Mouse (Mus musculus) embryonic facial prominence, embryonic 12.5 days (tissue): ENCODE measurements around the gene Efna1. TPM values are rescaled to one million over a fixed set of nuclear protein-coding genes. Genes with fewer than 3 reads are reported as not detected.
A peak's percentile ranks its signal among the peaks of the same experiment; 100 is the strongest.

Source experiments
- ATAC-seq: fragments of 200-750 bp; cut with Nextera tagmentation; 2 replicates; pipeline ENCODE4 v1.8.0; 2017; ENCODE audit not compliant: insufficient number of reproducible peaks, insufficient read depth, low FRiP score, low TSS enrichment
- H3K27ac ChIP-seq: fragments of 300-500 bp; sonication (generic); 2 replicates; pipeline ENCODE4 v1.5.1; 2016; ENCODE audit warnings: mild to moderate bottlenecking
- H3K27me3 ChIP-seq: fragments of 300-500 bp; sonication (generic); 2 replicates; pipeline ENCODE4 v1.6.1; 2016; ENCODE audit warnings: mild to moderate bottlenecking, moderate library complexity
- H3K36me3 ChIP-seq: fragments of 300-500 bp; sonication (generic); 2 replicates; pipeline ENCODE4 v1.6.1; 2016; ENCODE audit warnings: mild to moderate bottlenecking
- H3K4me1 ChIP-seq: fragments of 300-500 bp; sonication (generic); 2 replicates; pipeline ENCODE4 v1.6.1; 2016
- H3K4me2 ChIP-seq: fragments of 300-500 bp; sonication (generic); replicated peaks from 2 replicates; pipeline ENCODE4 v1.6.1; 2016; ENCODE audit warnings: mild to moderate bottlenecking, moderate library complexity
- H3K4me3 ChIP-seq: fragments of 300-500 bp; sonication (generic); 2 replicates; pipeline ENCODE4 v1.5.1; 2016; ENCODE audit warnings: mild to moderate bottlenecking
- H3K9ac ChIP-seq: fragments of 300-500 bp; sonication (generic); 2 replicates; pipeline ENCODE4 v1.6.1; 2016; ENCODE audit warnings: mild to moderate bottlenecking, moderate library complexity
- H3K9me3 ChIP-seq: fragments of 300-500 bp; sonication (generic); 2 replicates; pipeline ENCODE4 v1.6.1; 2016; ENCODE audit warnings: mild to moderate bottlenecking, moderate library complexity
- WGBS: fragments of 180-500 bp; shearing (Covaris S2); methylation state at CpG from one replicate; pipeline ENCODE4 v1.1.7; 2016; 5-methylcytosine and 5-hydroxymethylcytosine counted together
- polyA plus RNA-seq: library from polyadenylated mRNA; unstranded; fragments of >200 nt; fragmentation: Nextera tagmentation; extraction: Ambion mirVana; gene quantifications from 2 replicates; pipeline ENCODE4 v1.2.1, GENCODE M21; 2016

Gene Efna1
- polyA plus RNA-seq, 1 experiment from 2014 or later: 32.6 TPM

- no peak overlapping the region for H3K4me3 ChIP-seq
- H3K36me3 ChIP-seq: 0 out of 2 replicates have a peak, but pooled peaks cover 4% of the 10 kb centered on the region
- peaks cover 13% of the 10 kb centered on the region for H3K27me3 ChIP-seq
- H3K4me1 ChIP-seq: peaks cover 42% of the 10 kb centered on the region
- no peak for ATAC-seq
- WGBS: 90% methylated on average over 13 of the region's 13 CpGs
- no peaks in the 10 kb centered on the region for H3K9me3 ChIP-seq
- H3K4me2 ChIP-seq: peak overlapping the region; percentile 93
- no peak overlapping the region for H3K27ac ChIP-seq
- no peak overlapping the region for H3K9ac ChIP-seq
Observed at GRCm38 (mm10) chr3:89276061-89276460, 4.9 kb downstream of the Efna1 start.

DNA sequence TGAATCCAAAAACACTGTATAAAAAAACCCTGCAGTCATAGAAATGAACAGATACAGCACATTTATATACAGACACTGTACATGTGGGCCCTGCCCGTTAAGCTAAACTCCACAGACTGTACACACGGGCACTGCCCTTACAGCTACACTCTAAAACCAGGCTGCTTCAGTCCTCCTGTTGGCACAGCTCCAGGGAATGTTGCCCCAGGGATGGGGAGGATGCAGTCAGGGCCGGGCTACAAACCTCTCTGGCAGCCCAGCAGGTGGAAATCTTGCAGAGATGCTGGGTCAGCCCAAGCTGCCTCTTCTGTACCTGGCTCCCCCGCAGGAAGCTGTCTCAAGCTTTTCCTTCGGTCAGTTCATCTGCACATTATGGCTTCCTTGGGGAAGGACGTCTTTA is 9.2 kb downstream of the Efna1 start:
- Histone ChIP-seq H3K27me3 (no peaks in the 10 kb centered on the region), H3K4me2 (no peak overlapping the region), H3K4me3 (no peak overlapping the region), H3K9ac (no peak overlapping the region), H3K36me3 (0 out of 2 replicates have a peak, but pooled peaks cover 4% of the 10 kb centered on the region), H3K9me3 (no peaks in the 10 kb centered on the region), H3K27ac (no peak overlapping the region), H3K4me1 (peaks cover 38% of the 10 kb centered on the region)
- 66% methylated on average over 6 of the region's 6 CpGs for WGBS
- no peak for ATAC-seq

DNA sequence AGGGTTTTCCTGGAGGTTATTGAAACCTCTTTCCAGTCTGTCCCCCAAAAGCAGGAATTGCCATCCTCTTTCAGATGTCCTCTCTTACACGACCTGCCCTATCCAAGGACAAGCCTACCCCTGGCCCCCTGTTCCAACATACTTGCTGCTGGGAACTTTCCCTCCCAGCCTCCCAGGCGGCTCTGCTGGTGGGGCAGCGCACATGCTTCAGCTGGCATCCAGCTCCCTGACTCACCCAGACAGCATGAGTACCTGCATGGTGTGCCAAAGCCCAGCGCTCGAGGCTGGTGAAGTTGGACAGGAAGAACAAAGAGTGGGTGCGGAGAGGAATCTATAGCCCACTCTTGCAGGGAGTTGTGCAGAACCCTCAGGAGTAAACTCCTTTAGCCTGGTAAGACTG is 10.1 kb downstream of the Efna1 start:
- H3K27ac ChIP-seq: peak overlapping the region; percentile 76
- H3K27me3 ChIP-seq: no peaks in the 10 kb centered on the region
- H3K4me3 ChIP-seq: peak overlapping the region; percentile 58
- peak overlapping the region; percentile 77 for H3K4me2 ChIP-seq
- peak overlapping the region; percentile 80 for H3K9ac ChIP-seq
- 70% methylated on average over 6 of the region's 6 CpGs for WGBS
- no peaks in the 10 kb centered on the region for H3K9me3 ChIP-seq
- H3K4me1 ChIP-seq: peaks cover 33% of the 10 kb centered on the region
- no peak for ATAC-seq
- 0 out of 2 replicates have a peak, but pooled peaks cover 4% of the 10 kb centered on the region for H3K36me3 ChIP-seq

DNA sequence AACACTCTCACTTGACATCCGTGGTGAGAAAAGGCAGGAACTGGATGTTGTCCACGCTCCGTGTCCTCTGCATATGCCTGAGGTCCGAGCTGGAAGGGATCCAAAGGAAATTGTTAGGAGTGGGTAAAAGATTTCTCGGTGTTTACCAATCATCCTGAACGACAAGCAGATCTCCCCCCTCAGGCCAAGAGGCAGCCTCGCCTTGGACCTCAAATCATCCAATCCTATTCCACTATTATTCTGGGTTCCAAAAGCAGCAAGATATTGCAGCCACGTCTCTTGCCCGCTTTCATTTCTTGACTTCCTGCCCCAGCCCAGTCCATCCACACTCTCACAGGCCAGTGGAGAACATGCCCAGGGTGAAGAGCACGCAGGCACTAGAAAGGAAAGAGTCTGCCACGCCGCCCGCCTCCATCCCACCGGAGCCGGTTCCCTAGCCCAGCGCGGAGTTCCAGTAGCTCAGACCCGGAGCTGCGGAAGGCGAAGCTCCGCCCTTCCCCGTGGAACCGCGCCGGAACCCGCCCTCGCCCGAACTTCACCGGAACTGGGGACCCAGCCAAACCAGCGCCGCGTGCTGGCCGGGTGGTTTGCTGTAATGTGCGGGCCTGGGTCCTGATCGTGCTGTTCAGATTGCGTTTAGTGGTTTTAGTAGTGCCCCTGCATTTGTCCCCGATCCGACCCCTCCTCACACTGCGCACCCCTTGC is 10.7 kb downstream of the Efna1 start, which contains the start of gene Slc50a1:
Gene Slc50a1 (minus strand): TSS at position 520 of the 705 bp plus-strand sequence.
- H3K27me3 ChIP-seq: no peaks in the 10 kb centered on the region
- peak within 1 kb of the TSS; percentile 58 for H3K4me3 ChIP-seq
- H3K4me1 ChIP-seq: peaks cover 33% of the 10 kb centered on the region
- H3K9ac ChIP-seq: peak within 1 kb of the TSS; percentile 80
- 0 out of 2 replicates have a peak, but pooled peaks cover 3% of the 10 kb centered on the region for H3K36me3 ChIP-seq
- peak within 1 kb of the TSS; percentile 77 for H3K4me2 ChIP-seq
- 3% methylated on average over 39 of the region's 39 CpGs for WGBS
- H3K27ac ChIP-seq: peak within 1 kb of the TSS; percentile 76
- 0 out of 2 replicates have a peak, but pooled peaks have one; percentile 8 for ATAC-seq
- no peaks in the 10 kb centered on the region for H3K9me3 ChIP-seq

GRCm38 (mm10) chr3:89268916-89269315 is 12.0 kb downstream of the Efna1 start:
- Histone ChIP-seq H3K4me2 (peak overlapping the region; percentile 10; the same call in 1 of the 2 replicates), H3K4me3 (no peak overlapping the region), H3K4me1 (peaks cover 33% of the 10 kb centered on the region), H3K27ac (no peak overlapping the region), H3K36me3 (no peaks in the 10 kb centered on the region), H3K9ac (no peak overlapping the region), H3K27me3 (no peaks in the 10 kb centered on the region), H3K9me3 (no peaks in the 10 kb centered on the region)
- WGBS: 50% methylated on average over 8 of the region's 8 CpGs
- no peak for ATAC-seq

GRCm38 (mm10) chr3:89266439-89266893 is 14.5 kb downstream of the Efna1 start:
- no peaks in the 10 kb centered on the region for H3K36me3 ChIP-seq
- H3K9me3 ChIP-seq: no peaks in the 10 kb centered on the region
- WGBS: under 1% methylated on average over 20 of the region's 20 CpGs
- H3K4me1 ChIP-seq: peaks cover 33% of the 10 kb centered on the region
- H3K27me3 ChIP-seq: no peaks in the 10 kb centered on the region
- peak overlapping the region; percentile 82 for H3K4me3 ChIP-seq
- ATAC-seq: peak; percentile 76; the same call in 1 of the 2 replicates
- peak overlapping the region; percentile 83 for H3K27ac ChIP-seq
- peak overlapping the region; percentile 94 for H3K9ac ChIP-seq
- H3K4me2 ChIP-seq: peak overlapping the region; percentile 95

- 66% methylated on average over 10 of the region's 10 CpGs for WGBS
- Histone ChIP-seq H3K27ac (no peak overlapping the region), H3K27me3 (no peaks in the 10 kb centered on the region), H3K9ac (no peak overlapping the region), H3K4me1 (peaks cover 11% of the 10 kb centered on the region; the same call in 1 of the 2 replicates), H3K4me3 (no peak overlapping the region), H3K4me2 (no peak overlapping the region), H3K36me3 (no peaks in the 10 kb centered on the region), H3K9me3 (no peaks in the 10 kb centered on the region)
- no peak for ATAC-seq
Observed at GRCm38 (mm10) chr3:89262417-89262816, 18.5 kb downstream of the Efna1 start.

DNA sequence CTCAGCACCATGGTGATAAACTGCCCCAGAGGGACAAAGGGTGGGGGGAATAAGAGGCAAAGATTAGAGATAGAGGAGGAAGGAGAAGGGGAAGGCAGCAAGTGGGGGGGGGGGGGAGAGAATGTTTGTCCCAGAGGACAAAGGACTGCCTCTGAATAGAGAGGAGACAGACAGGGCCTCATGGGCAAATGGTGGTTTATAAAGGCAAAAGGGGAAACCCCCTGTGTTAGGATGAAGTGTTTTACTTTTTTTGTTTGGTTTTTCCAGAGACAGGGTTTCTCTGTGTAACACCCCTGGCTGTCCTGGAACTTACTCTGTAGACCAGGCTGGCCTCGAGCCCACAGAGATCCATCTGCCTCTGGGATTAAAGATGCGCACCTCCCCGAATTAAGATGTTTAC is 20.7 kb downstream of the Efna1 start:
- Histone ChIP-seq H3K27ac (no peak overlapping the region), H3K4me1 (peaks cover 4% of the 10 kb centered on the region; the same call in 1 of the 2 replicates), H3K4me3 (no peak overlapping the region), H3K9ac (no peak overlapping the region), H3K27me3 (no peaks in the 10 kb centered on the region), H3K4me2 (no peak overlapping the region), H3K36me3 (no peaks in the 10 kb centered on the region), H3K9me3 (no peaks in the 10 kb centered on the region)
- 81% methylated on average over 3 of the region's 3 CpGs for WGBS
- ATAC-seq: no peak

GRCm38 (mm10) chr3:89259076-89259475 is 21.9 kb downstream of the Efna1 start, which contains the start of gene Dpm3:
Dpm3 (plus strand) TSS chr3:89259358.
- ATAC-seq: no peak
- no peak within 1 kb of the TSS for H3K4me3 ChIP-seq
- no peak within 1 kb of the TSS for H3K9ac ChIP-seq
- peaks cover 4% of the 10 kb centered on the region; the same call in 1 of the 2 replicates for H3K4me1 ChIP-seq
- no peak within 1 kb of the TSS for H3K4me2 ChIP-seq
- no peak within 1 kb of the TSS for H3K27ac ChIP-seq
- H3K36me3 ChIP-seq: no peaks in the 10 kb centered on the region
- H3K27me3 ChIP-seq: no peaks in the 10 kb centered on the region
- no peaks in the 10 kb centered on the region for H3K9me3 ChIP-seq
- WGBS: 63% methylated on average over 7 of the region's 7 CpGs

DNA sequence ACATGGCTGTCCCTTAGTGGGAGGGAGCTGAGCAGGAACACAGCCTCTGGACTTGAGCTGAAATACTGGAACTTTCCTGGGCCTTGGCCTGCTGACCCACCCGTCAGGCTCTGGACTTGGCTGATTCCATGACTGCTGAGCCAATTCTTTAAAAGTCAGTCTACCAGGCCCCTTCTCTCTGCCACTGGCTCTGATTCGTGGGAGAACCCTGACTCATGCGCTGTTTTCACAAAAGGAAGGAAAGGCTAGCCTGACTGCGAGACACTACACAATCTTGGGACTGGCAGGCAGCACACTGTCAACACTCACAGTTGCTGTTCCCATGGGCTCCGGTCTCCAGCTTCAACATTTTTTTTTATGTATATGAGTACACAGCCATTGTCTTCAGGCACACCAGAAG is 24.8 kb downstream of the Efna1 start:
- no peak overlapping the region for H3K4me2 ChIP-seq
- peaks cover 9% of the 10 kb centered on the region for H3K4me1 ChIP-seq
- H3K9ac ChIP-seq: no peak overlapping the region
- no peaks in the 10 kb centered on the region for H3K9me3 ChIP-seq
- no peaks in the 10 kb centered on the region for H3K36me3 ChIP-seq
- H3K4me3 ChIP-seq: no peak overlapping the region
- ATAC-seq: no peak
- H3K27ac ChIP-seq: no peak overlapping the region
- H3K27me3 ChIP-seq: peaks cover 6% of the 10 kb centered on the region; the same call in 1 of the 2 replicates
- 86% methylated on average over 5 of the region's 5 CpGs for WGBS

- 94% methylated on average over 5 of the region's 5 CpGs for WGBS
- H3K9ac ChIP-seq: no peak overlapping the region
- peaks cover 7% of the 10 kb centered on the region; the same call in 1 of the 2 replicates for H3K27me3 ChIP-seq
- H3K4me2 ChIP-seq: no peak overlapping the region
- 0 out of 2 replicates have a peak, but pooled peaks cover under 1% of the 10 kb centered on the region for H3K36me3 ChIP-seq
- peaks cover 16% of the 10 kb centered on the region for H3K4me1 ChIP-seq
- no peak overlapping the region for H3K4me3 ChIP-seq
- no peak overlapping the region for H3K27ac ChIP-seq
- no peaks in the 10 kb centered on the region for H3K9me3 ChIP-seq
- ATAC-seq: no peak
Observed at GRCm38 (mm10) chr3:89254994-89255393, 25.9 kb downstream of the Efna1 start.
